Mouse (Mus musculus) right cerebral cortex, postnatal 4 days (tissue): Measurements from ENCODE around the gene Rab3a.

Experiments
- DNase-seq: peaks from one replicate; pipeline ENCODE4 v3.0.0-alpha.2; 2022

Rab3a gene

GRCm38 (mm10) chr8:70742981-70743655 is 11.4 kb upstream of the Rab3a start:
- DNase-seq, result no peak

GRCm38 (mm10) chr8:70743656-70744590 is 10.6 kb upstream of the Rab3a start:
- DNase-seq, result no peak

GRCm38 (mm10) chr8:70744806-70745205 is 9.7 kb upstream of the Rab3a start:
- DNase-seq, result no peak

- DNase-seq, result no peak
These were observed 8.7 kb upstream of the Rab3a start for GRCm38 (mm10) chr8:70745691-70746220.

- DNase-seq, result no peak
These were observed 7.8 kb upstream of the Rab3a start for GRCm38 (mm10) chr8:70746676-70747075.

GRCm38 (mm10) chr8:70747211-70747890 is 7.1 kb upstream of the Rab3a start:
- DNase-seq, result no peak

GRCm38 (mm10) chr8:70748246-70749096 is 6.0 kb upstream of the Rab3a start:
- no peak for DNase-seq

GRCm38 (mm10) chr8:70749097-70749674 is 5.3 kb upstream of the Rab3a start:
- no peak for DNase-seq

- no peak for DNase-seq
These were observed 4.3 kb upstream of the Rab3a start for GRCm38 (mm10) chr8:70750128-70750680.

- DNase-seq, result peak; percentile 88
These were observed 2.3 kb upstream of the Rab3a start for GRCm38 (mm10) chr8:70752000-70752764.

GRCm38 (mm10) chr8:70753151-70753550 is 1.3 kb upstream of the Rab3a start:
- DNase-seq, result peak; percentile 64

- DNase-seq, result peak; percentile 85
These were observed 587 bp downstream of the Rab3a start for GRCm38 (mm10) chr8:70754871-70755660.

- DNase-seq, result no peak
These were observed 1.4 kb downstream of the Rab3a start for GRCm38 (mm10) chr8:70755661-70756475.

GRCm38 (mm10) chr8:70756476-70757040 is 2.1 kb downstream of the Rab3a start:
- no peak for DNase-seq

- DNase-seq, result peak; percentile 34
These were observed 3.2 kb downstream of the Rab3a start for GRCm38 (mm10) chr8:70757523-70758307.

GRCm38 (mm10) chr8:70758308-70758615 is 3.8 kb downstream of the Rab3a start:
- DNase-seq, result no peak

- peak; percentile 29 for DNase-seq
These were observed 4.4 kb downstream of the Rab3a start for GRCm38 (mm10) chr8:70758616-70759561.
